In genomic region chr16:92605606-92606490, GRCm38 (mm10) we compare ENCODE assay signal across 8 mouse cellular contexts.
A peak's percentile ranks its signal among the peaks of the same experiment; 100 is the strongest.
DNase-seq lines count a peak whose midpoint lies in the region; ATAC-seq and TF ChIP-seq lines count a peak whose summit lies in the region.
"Had no signal": no experiment of that assay in that cellular context is flagged by ENCODE, and none has a peak within 500 bp of the region (broad histone marks: within the 10 kb centered on the region; RNA-seq: fewer than 3 reads in every experiment).

No protein-coding gene starts in this region.

- ATAC-seq in heart, embryonic 14.5 days (ENCODE audit: insufficient number of reproducible peaks, insufficient read depth, low FRiP score, low read depth), result peak; percentile 42
- ATAC-seq in erythroblast, adult 5-6 weeks (replicated peaks; ENCODE audit: low FRiP score, poor library complexity, severe bottlenecking), result no peak

- TF ChIP-seq POLR2A in ES-Bruce4 (IDR thresholded peaks at IDR 0.05; ENCODE audit: insufficient read depth, low read length), result no peak

- H3K27ac ChIP-seq in ES-Bruce4 (ENCODE audit: insufficient read depth, low read length), result no peak overlapping the region
- H3K27ac ChIP-seq in heart, embryonic 14.5 days (replicated peaks in 1 of 2; ENCODE audit: control insufficient read depth in 1 of 2, insufficient read depth in 1 of 2, low read depth in 2 of 2, low read length in 2 of 2), result no peak overlapping the region
- H3K27ac ChIP-seq: macrophage had no signal

- TF ChIP-seq CTCF in E14TG2a.4 (conservative IDR thresholded peaks at IDR 0.05; ENCODE audit: low read length), result no peak
- no peak for TF ChIP-seq CTCF in ES-Bruce4 (IDR thresholded peaks at IDR 0.05; ENCODE audit: low read depth, low read length)

- no peak for TF ChIP-seq EP300 in ES-Bruce4 (IDR thresholded peaks at IDR 0.05; ENCODE audit: insufficient read depth, low read depth, low read length)

- DNase-seq in liver, result peak; percentile 22
- peak; percentile 58 for DNase-seq in retina, postnatal 1 day
- DNase-seq in adrenal gland, adult 2 months, result no peak

- H3K4me3 ChIP-seq in E14TG2a.4 (replicated peaks; ENCODE audit: low read length) (peak overlapping the region; percentile 82), ES-Bruce4 (ENCODE audit: low read depth, low read length) (peak overlapping the region; percentile 52)
- H3K4me3 ChIP-seq in heart, embryonic 14.5 days (ENCODE audit: control insufficient read depth in 1 of 2, insufficient read depth in 1 of 2, low read depth in 1 of 2, low read length in 2 of 2), result peak overlapping the region; percentile 38 to 56

- H3K4me2 ChIP-seq in heart, embryonic 14.5 days (ENCODE audit: low read length), result peak overlapping the region; percentile 65

- 10% methylated on average over 60 of the region's 64 CpGs for WGBS in heart, embryonic 14.5 days

- H3K27me3 ChIP-seq in E14TG2a.4 (ENCODE audit: insufficient read depth, low read length) (peaks cover 30% of the 10 kb centered on the region), ES-Bruce4 (ENCODE audit: control insufficient read depth, insufficient read depth, low read length, poor library complexity, severe bottlenecking) (no peaks in the 10 kb centered on the region)
- peaks cover 31% of the 10 kb centered on the region for H3K27me3 ChIP-seq in heart, embryonic 14.5 days (ENCODE audit: control insufficient read depth, insufficient read depth, low read length)

- H3K4me1 ChIP-seq in E14TG2a.4 (replicated peaks; ENCODE audit: low read depth, low read length) (peaks cover 7% of the 10 kb centered on the region; the same call in 1 of the 2 replicates), ES-Bruce4 (ENCODE audit: control insufficient read depth, insufficient read depth, low read length) (no peaks in the 10 kb centered on the region)
- peaks cover 0 to 4% of the 10 kb centered on the region in 2 experiments; a peak in 1 of 4 replicates for H3K4me1 ChIP-seq in heart, embryonic 14.5 days (ENCODE audit: control insufficient read depth in 2 of 2, insufficient read depth in 2 of 2, low read length in 2 of 2)

- H3K9me3 ChIP-seq in E14TG2a.4 (ENCODE audit: low read length) (no peaks in the 10 kb centered on the region), ES-Bruce4 (replicated peaks; ENCODE audit: control insufficient read depth, insufficient read depth, low read length, poor library complexity, severe bottlenecking) (no peaks in the 10 kb centered on the region)
- no peaks in the 10 kb centered on the region for H3K9me3 ChIP-seq in heart, embryonic 14.5 days (ENCODE audit: control insufficient read depth, low read length)

- H3K36me3 ChIP-seq in E14TG2a.4 (ENCODE audit: insufficient read depth, low read length) (no peaks in the 10 kb centered on the region), ES-Bruce4 (ENCODE audit: control insufficient read depth, insufficient read depth, low read length, poor library complexity, severe bottlenecking) (no peaks in the 10 kb centered on the region)
- no peaks in the 10 kb centered on the region for H3K36me3 ChIP-seq in heart, embryonic 14.5 days (ENCODE audit: control insufficient read depth, insufficient read depth, low read length)

- peak overlapping the region; percentile 51 for H3K9ac ChIP-seq in ES-Bruce4 (ENCODE audit: low read depth, poor library complexity, severe bottlenecking)
- H3K9ac ChIP-seq in heart, embryonic 14.5 days (ENCODE audit: low read length), result peak overlapping the region; percentile 22
